Mouse (Mus musculus) embryonic facial prominence, embryonic 14.5 days (tissue): ENCODE results near the gene Tmem205. TPM values are rescaled to one million over a fixed set of nuclear protein-coding genes. Genes with fewer than 3 reads are reported as not detected.

Experiments
- ATAC-seq: fragments of 200-750 bp; cut with Nextera tagmentation; 2 replicates; pipeline ENCODE4 v1.8.0; 2017; ENCODE audit warnings: low read depth, moderate number of reproducible peaks, moderate TSS enrichment
- DNase-seq: peaks from one replicate; pipeline ENCODE4 v3.0.0-alpha.2; 2015; ENCODE audit warnings: low spot score
- H3K27ac ChIP-seq: fragments of 300-500 bp; sonication (generic); replicated peaks from 2 replicates; pipeline ENCODE4 v1.5.1; 2014; ENCODE audit warnings: low read depth, mild to moderate bottlenecking, low read length, moderate library complexity
- H3K27me3 ChIP-seq: fragments of 300-500 bp; sonication (generic); replicated peaks from 2 replicates; pipeline ENCODE4 v1.6.1; 2014; ENCODE audit warnings: low read length; ENCODE audit not compliant: control insufficient read depth, insufficient read depth
- H3K36me3 ChIP-seq: fragments of 300-500 bp; sonication (generic); 2 replicates; pipeline ENCODE4 v1.6.1; 2014; ENCODE audit warnings: low read length, mixed read lengths; ENCODE audit not compliant: control insufficient read depth, insufficient read depth
- H3K4me1 ChIP-seq: fragments of 300-500 bp; sonication (generic); 2 replicates; pipeline ENCODE4 v1.6.1; 2014; ENCODE audit warnings: antibody characterized with exemption, low read length; ENCODE audit not compliant: control insufficient read depth, insufficient read depth
- H3K4me2 ChIP-seq: fragments of 300-500 bp; sonication (generic); 2 replicates; pipeline ENCODE4 v1.6.1; 2014; ENCODE audit warnings: low read depth, mild to moderate bottlenecking, low read length, moderate library complexity, mixed read lengths
- H3K4me3 ChIP-seq: fragments of 300-500 bp; sonication (generic); 2 replicates; pipeline ENCODE4 v1.5.1; 2014; ENCODE audit warnings: low read depth, mild to moderate bottlenecking, low read length
- H3K9ac ChIP-seq: fragments of 300-500 bp; sonication (generic); 2 replicates; pipeline ENCODE4 v1.6.1; 2014; ENCODE audit warnings: low read depth, mild to moderate bottlenecking, low read length, moderate library complexity, mixed read lengths
- H3K9me3 ChIP-seq: fragments of 300-500 bp; sonication (generic); 2 replicates; pipeline ENCODE4 v1.6.1; 2016; ENCODE audit warnings: low read length; ENCODE audit not compliant: control insufficient read depth
- WGBS: fragments of 180-500 bp; shearing (Covaris S2); extraction: QIAGEN DNeasy Blood & Tissue Kit; methylation state at CpG from one replicate; pipeline ENCODE4 v1.1.7; 2014; 5-methylcytosine and 5-hydroxymethylcytosine counted together
- polyA plus RNA-seq: library from polyadenylated mRNA; unstranded; fragments of >200 nt; fragmentation: Nextera tagmentation; extraction: Ambion mirVana; gene quantifications from 2 replicates; pipeline ENCODE4 v1.2.1, GENCODE M21; 2014

Gene Tmem205
- polyA plus RNA-seq, 1 experiment from 2014 or later, result 53.7 TPM

- Histone ChIP-seq H3K27ac (no peak within 1 kb of the TSS), H3K4me1 (no peaks in the 10 kb centered on the region), H3K9ac (peak within 1 kb of the TSS; percentile 62), H3K4me2 (peak within 1 kb of the TSS; percentile 86), H3K36me3 (no peaks in the 10 kb centered on the region), H3K4me3 (peak within 1 kb of the TSS; percentile 60), H3K27me3 (peaks cover 9% of the 10 kb centered on the region), H3K9me3 (no peaks in the 10 kb centered on the region)
- peak; percentile 98 for DNase-seq
- 0% methylated on average over 20 of the region's 36 CpGs for WGBS
- peak; percentile 97 for ATAC-seq
Observed at GRCm38 (mm10) chr9:21918035-21918592, 9.2 kb downstream of the Tmem205 start, which contains the start of gene Rab3d. TSS of gene Rab3d (minus strand) at chr9:21918192.

- ATAC-seq, result peak; percentile 60
- WGBS, result 3% methylated on average over 23 of the region's 35 CpGs
Observed at GRCm38 (mm10) chr9:21917493-21918034, 9.8 kb downstream of the Tmem205 start.

GRCm38 (mm10) chr9:21916851-21917492 is 10.4 kb downstream of the Tmem205 start:
- H3K36me3 ChIP-seq, result no peaks in the 10 kb centered on the region
- H3K27ac ChIP-seq, result no peak overlapping the region
- no peaks in the 10 kb centered on the region for H3K9me3 ChIP-seq
- H3K27me3 ChIP-seq, result peaks cover 9% of the 10 kb centered on the region
- peak overlapping the region; percentile 86 for H3K4me2 ChIP-seq
- no peaks in the 10 kb centered on the region for H3K4me1 ChIP-seq
- peak overlapping the region; percentile 60 for H3K4me3 ChIP-seq
- no peak overlapping the region; the same call in 1 of the 2 replicates for H3K9ac ChIP-seq
- 63% methylated on average over 3 of the region's 3 CpGs for WGBS
- no peak for DNase-seq
- ATAC-seq, result no peak

More at GRCm38 (mm10) chr9:21917493-21918034, 9.8 kb downstream of the Tmem205 start:
- Histone ChIP-seq H3K4me1 (no peaks in the 10 kb centered on the region), H3K36me3 (no peaks in the 10 kb centered on the region), H3K4me3 (peak overlapping the region; percentile 60), H3K27ac (no peak overlapping the region), H3K9ac (peak overlapping the region; percentile 62), H3K27me3 (peaks cover 9% of the 10 kb centered on the region), H3K4me2 (peak overlapping the region; percentile 86), H3K9me3 (no peaks in the 10 kb centered on the region)
- DNase-seq, result peak; percentile 28

GRCm38 (mm10) chr9:21909474-21910223 is 17.7 kb downstream of the Tmem205 start:
- Histone ChIP-seq H3K4me1 (no peaks in the 10 kb centered on the region), H3K4me3 (no peak overlapping the region), H3K4me2 (no peak overlapping the region), H3K36me3 (no peaks in the 10 kb centered on the region), H3K27me3 (no peaks in the 10 kb centered on the region), H3K9me3 (no peaks in the 10 kb centered on the region), H3K9ac (no peak overlapping the region), H3K27ac (no peak overlapping the region)
- no peak for ATAC-seq
- 73% methylated on average over 10 of the region's 10 CpGs for WGBS
- DNase-seq, result no peak

GRCm38 (mm10) chr9:21908216-21908615 is 19.1 kb downstream of the Tmem205 start:
- 70% methylated on average over 11 of the region's 11 CpGs for WGBS
- H3K4me3 ChIP-seq, result no peak overlapping the region

GRCm38 (mm10) chr9:21904031-21904430 is 23.3 kb downstream of the Tmem205 start:
- no peak overlapping the region for H3K9ac ChIP-seq
- H3K4me3 ChIP-seq, result no peak overlapping the region
- ATAC-seq, result no peak
- H3K4me2 ChIP-seq, result no peak overlapping the region
- H3K9me3 ChIP-seq, result no peaks in the 10 kb centered on the region
- no peaks in the 10 kb centered on the region for H3K36me3 ChIP-seq
- DNase-seq, result no peak
- 80% methylated on average over 4 of the region's 4 CpGs for WGBS
- H3K4me1 ChIP-seq, result no peaks in the 10 kb centered on the region
- H3K27ac ChIP-seq, result no peak overlapping the region
- H3K27me3 ChIP-seq, result no peaks in the 10 kb centered on the region

More at GRCm38 (mm10) chr9:21908216-21908615, 19.1 kb downstream of the Tmem205 start:
- ATAC-seq (no peak), DNase-seq (no peak)
- Histone ChIP-seq H3K9ac (no peak overlapping the region), H3K9me3 (no peaks in the 10 kb centered on the region), H3K27me3 (no peaks in the 10 kb centered on the region), H3K27ac (no peak overlapping the region), H3K36me3 (no peaks in the 10 kb centered on the region), H3K4me2 (no peak overlapping the region), H3K4me1 (no peaks in the 10 kb centered on the region)

GRCm38 (mm10) chr9:21901223-21901820 is 26.0 kb downstream of the Tmem205 start:
- Histone ChIP-seq H3K36me3 (no peaks in the 10 kb centered on the region), H3K9me3 (no peaks in the 10 kb centered on the region), H3K4me3 (peak overlapping the region; percentile 41), H3K9ac (peak overlapping the region; percentile 35), H3K4me2 (peak overlapping the region; percentile 58), H3K27me3 (no peaks in the 10 kb centered on the region), H3K27ac (no peak overlapping the region), H3K4me1 (no peaks in the 10 kb centered on the region)
- ATAC-seq, result peak; percentile 94
- peak; percentile 95 for DNase-seq
- 15% methylated on average over 10 of the region's 10 CpGs for WGBS

GRCm38 (mm10) chr9:21889229-21889628 is 38.1 kb downstream of the Tmem205 start:
- ATAC-seq (no peak), DNase-seq (no peak)
- Histone ChIP-seq H3K27me3 (0 out of 2 replicates have a peak, but pooled peaks cover 2% of the 10 kb centered on the region), H3K27ac (no peak overlapping the region), H3K4me1 (no peaks in the 10 kb centered on the region), H3K9ac (no peak overlapping the region), H3K36me3 (no peaks in the 10 kb centered on the region), H3K4me3 (no peak overlapping the region), H3K9me3 (no peaks in the 10 kb centered on the region), H3K4me2 (no peak overlapping the region)
- WGBS, result 61% methylated on average over 3 of the region's 3 CpGs
